Mouse (Mus musculus) forebrain, embryonic 14.5 days (tissue): ENCODE results near the gene F12. TPM values are rescaled to one million over a fixed set of nuclear protein-coding genes. Genes with fewer than 3 reads are reported as not detected.

ENCODE experiments used
- ATAC-seq: fragments of 200-750 bp; cut with Nextera tagmentation; 2 replicates; pipeline ENCODE4 v1.8.0; 2017; ENCODE audit warnings: mild to moderate bottlenecking, moderate library complexity
- DNase-seq: peaks from one replicate; pipeline ENCODE4 v3.0.0-alpha.2; 2015; ENCODE audit warnings: low spot score
- H3K27ac ChIP-seq: fragments of 300-500 bp; sonication (generic); 2 replicates; pipeline ENCODE4 v1.5.1; 2014; ENCODE audit warnings: low read depth, mild to moderate bottlenecking, control low read depth, low read length, moderate library complexity
- H3K27me3 ChIP-seq: fragments of 300-500 bp; sonication (generic); replicated peaks from 2 replicates; pipeline ENCODE4 v1.6.1; 2014; ENCODE audit warnings: low read length, control low read depth, mixed read lengths; ENCODE audit not compliant: control insufficient read depth, insufficient read depth
- H3K36me3 ChIP-seq: fragments of 300-500 bp; sonication (generic); 2 replicates; pipeline ENCODE4 v1.6.1; 2014; ENCODE audit warnings: low read length, control low read depth; ENCODE audit not compliant: control insufficient read depth, insufficient read depth
- H3K4me1 ChIP-seq: fragments of 300-500 bp; sonication (generic); 2 replicates; pipeline ENCODE4 v1.6.1; 2014; ENCODE audit warnings: antibody characterized with exemption, low read length, control low read depth; ENCODE audit not compliant: control insufficient read depth, insufficient read depth
- H3K4me2 ChIP-seq: fragments of 300-500 bp; sonication (generic); 2 replicates; pipeline ENCODE4 v1.6.1; 2014; ENCODE audit warnings: mild to moderate bottlenecking, control low read depth, low read length
- H3K4me3 ChIP-seq: fragments of 300-500 bp; sonication (generic); 2 replicates; pipeline ENCODE4 v1.5.1; 2014; ENCODE audit warnings: low read depth, low read length, control low read depth
- H3K9ac ChIP-seq: fragments of 300-500 bp; sonication (generic); 2 replicates; pipeline ENCODE4 v1.6.1; 2014; ENCODE audit warnings: mild to moderate bottlenecking, low read length, control low read depth, moderate library complexity
- H3K9me3 ChIP-seq: fragments of 300-500 bp; sonication (generic); replicated peaks from 2 replicates; pipeline ENCODE4 v1.6.1; 2016; ENCODE audit warnings: low read length, control low read depth, mixed read lengths; ENCODE audit not compliant: control insufficient read depth
- WGBS: fragments of 180-500 bp; shearing (Covaris S2); extraction: QIAGEN DNeasy Blood & Tissue Kit; methylation state at CpG from one replicate; pipeline ENCODE4 v1.1.7; 2014; 5-methylcytosine and 5-hydroxymethylcytosine counted together
- polyA plus RNA-seq: library from polyadenylated mRNA; unstranded; fragments of >200 nt; fragmentation: Nextera tagmentation; extraction: Ambion mirVana; gene quantifications from 2 replicates; pipeline ENCODE4 v1.2.1, GENCODE M21; 2014

Gene F12
- polyA plus RNA-seq, 1 experiment from 2014 or later: not detected

- Histone ChIP-seq H3K9me3 (no peaks in the 10 kb centered on the region), H3K4me2 (peak overlapping the region; percentile 39), H3K4me3 (peak overlapping the region; percentile 8; the same call in 1 of the 2 replicates), H3K27me3 (peaks cover 37% of the 10 kb centered on the region), H3K4me1 (no peaks in the 10 kb centered on the region), H3K36me3 (no peaks in the 10 kb centered on the region), H3K9ac (peak overlapping the region; percentile 35; the same call in 1 of the 2 replicates), H3K27ac (no peak overlapping the region)
- DNase-seq (peak; percentile 67), ATAC-seq (peak; percentile 77)
- WGBS: 13% methylated on average over 35 of the region's 35 CpGs
Measured at GRCm38 (mm10) chr13:55420933-55421800, 5.4 kb downstream of the F12 start.

GRCm38 (mm10) chr13:55420018-55420932 lies 6.3 kb downstream of the F12 start:
- Histone ChIP-seq H3K27me3 (peaks cover 37% of the 10 kb centered on the region), H3K9ac (0 out of 2 replicates have a peak overlapping the region, but pooled peaks have one; percentile 35), H3K4me2 (peak overlapping the region; percentile 39; the same call in 1 of the 2 replicates), H3K4me3 (no peak overlapping the region), H3K4me1 (no peaks in the 10 kb centered on the region), H3K27ac (no peak overlapping the region), H3K36me3 (no peaks in the 10 kb centered on the region), H3K9me3 (no peaks in the 10 kb centered on the region)
- DNase-seq (no peak), ATAC-seq (peak; percentile 32; the same call in 1 of the 2 replicates)
- WGBS: 35% methylated on average over 51 of the region's 51 CpGs

GRCm38 (mm10) chr13:55419142-55419541 lies 7.5 kb downstream of the F12 start:
- Histone ChIP-seq H3K27me3 (peaks cover 37% of the 10 kb centered on the region), H3K9me3 (no peaks in the 10 kb centered on the region), H3K4me2 (no peak overlapping the region), H3K27ac (no peak overlapping the region), H3K36me3 (no peaks in the 10 kb centered on the region), H3K9ac (no peak overlapping the region), H3K4me1 (no peaks in the 10 kb centered on the region), H3K4me3 (no peak overlapping the region)
- no peak for ATAC-seq
- DNase-seq: no peak
- 85% methylated on average over 5 of the region's 5 CpGs for WGBS

GRCm38 (mm10) chr13:55418004-55418403 lies 8.6 kb downstream of the F12 start:
- 15% methylated on average over 12 of the region's 12 CpGs for WGBS
- no peaks in the 10 kb centered on the region for H3K4me1 ChIP-seq
- H3K4me3 ChIP-seq: no peak overlapping the region
- H3K9me3 ChIP-seq: no peaks in the 10 kb centered on the region
- H3K9ac ChIP-seq: peak overlapping the region; percentile 37; the same call in 1 of the 2 replicates
- no peak overlapping the region for H3K27ac ChIP-seq
- DNase-seq (peak; percentile 80), ATAC-seq (peak; percentile 69; the same call in 1 of the 2 replicates)
- H3K27me3 ChIP-seq: peaks cover 37% of the 10 kb centered on the region
- H3K4me2 ChIP-seq: peak overlapping the region; percentile 20; the same call in 1 of the 2 replicates
- H3K36me3 ChIP-seq: no peaks in the 10 kb centered on the region

GRCm38 (mm10) chr13:55414743-55415380 lies 11.7 kb downstream of the F12 start, which contains the start of gene Pfn3:
Pfn3 (minus strand) TSS chr13:55415232.
- ATAC-seq (peak; percentile 76), DNase-seq (peak; percentile 84)
- Histone ChIP-seq H3K27ac (no peak within 1 kb of the TSS), H3K4me1 (no peaks in the 10 kb centered on the region), H3K36me3 (no peaks in the 10 kb centered on the region), H3K9ac (peak within 1 kb of the TSS; percentile 71), H3K4me2 (peak within 1 kb of the TSS; percentile 68), H3K27me3 (peaks cover 14% of the 10 kb centered on the region), H3K4me3 (peak within 1 kb of the TSS; percentile 38), H3K9me3 (no peaks in the 10 kb centered on the region)
- 11% methylated on average over 41 of the region's 41 CpGs for WGBS

GRCm38 (mm10) chr13:55413333-55413732 lies 13.3 kb downstream of the F12 start:
- Histone ChIP-seq H3K36me3 (no peaks in the 10 kb centered on the region), H3K9me3 (no peaks in the 10 kb centered on the region), H3K4me3 (no peak overlapping the region), H3K27ac (no peak overlapping the region), H3K9ac (no peak overlapping the region), H3K4me2 (no peak overlapping the region), H3K4me1 (no peaks in the 10 kb centered on the region), H3K27me3 (0 out of 2 replicates have a peak, but pooled peaks cover 3% of the 10 kb centered on the region)
- ATAC-seq (no peak), DNase-seq (no peak)
- 82% methylated on average over 12 of the region's 12 CpGs for WGBS

GRCm38 (mm10) chr13:55412643-55413307 lies 13.8 kb downstream of the F12 start:
- DNase-seq (no peak), ATAC-seq (no peak)
- WGBS: 81% methylated on average over 13 of the region's 13 CpGs
- Histone ChIP-seq H3K27ac (no peak overlapping the region), H3K4me3 (no peak overlapping the region), H3K27me3 (0 out of 2 replicates have a peak, but pooled peaks cover 2% of the 10 kb centered on the region), H3K9me3 (no peaks in the 10 kb centered on the region), H3K9ac (no peak overlapping the region), H3K36me3 (no peaks in the 10 kb centered on the region), H3K4me2 (no peak overlapping the region), H3K4me1 (no peaks in the 10 kb centered on the region)

- WGBS: 76% methylated on average over 7 of the region's 7 CpGs
- H3K27me3 ChIP-seq: no peaks in the 10 kb centered on the region
- no peak for DNase-seq
Measured at GRCm38 (mm10) chr13:55411826-55412225, 14.8 kb downstream of the F12 start.

More at GRCm38 (mm10) chr13:55411826-55412225, 14.8 kb downstream of the F12 start:
- Histone ChIP-seq H3K9me3 (no peaks in the 10 kb centered on the region), H3K4me2 (no peak overlapping the region), H3K27ac (no peak overlapping the region), H3K36me3 (no peaks in the 10 kb centered on the region), H3K9ac (no peak overlapping the region), H3K4me1 (no peaks in the 10 kb centered on the region), H3K4me3 (no peak overlapping the region)
- ATAC-seq: no peak
